Mouse (Mus musculus) limb, embryonic 14.5 days (tissue): Measurements from ENCODE around the gene Cdk19. TPM values are rescaled to one million over a fixed set of nuclear protein-coding genes. Genes with fewer than 3 reads are reported as not detected.
"Not testable (repeated sequence)": the region's sequence is repeated elsewhere in the genome, so short reads cannot be mapped to it uniquely, and the experiment has no call there.

ENCODE experiments used
- ATAC-seq: fragments of 200-750 bp; cut with Nextera tagmentation; 2 replicates; pipeline ENCODE4 v1.8.0; 2017; ENCODE audit warnings: low read depth, moderate number of reproducible peaks, moderate TSS enrichment; ENCODE audit not compliant: low FRiP score
- DNase-seq: peaks from one replicate; pipeline ENCODE4 v3.0.0-alpha.2; 2015; ENCODE audit warnings: low spot score
- H3K27ac ChIP-seq: fragments of 300-500 bp; sonication (generic); replicated peaks from 2 replicates; pipeline ENCODE4 v1.5.1; 2014; ENCODE audit warnings: low read depth, mild to moderate bottlenecking, low read length, moderate library complexity, mixed read lengths
- H3K27me3 ChIP-seq: fragments of 300-500 bp; sonication (generic); 2 replicates; pipeline ENCODE4 v1.6.1; 2014; ENCODE audit warnings: low read length, mixed read lengths; ENCODE audit not compliant: control insufficient read depth, insufficient read depth
- H3K36me3 ChIP-seq: fragments of 300-500 bp; sonication (generic); 2 replicates; pipeline ENCODE4 v1.6.1; 2014; ENCODE audit warnings: mild to moderate bottlenecking, low read length, moderate library complexity, mixed read lengths; ENCODE audit not compliant: control insufficient read depth, insufficient read depth
- H3K4me1 ChIP-seq: fragments of 300-500 bp; sonication (generic); 2 replicates; pipeline ENCODE4 v1.6.1; 2014; ENCODE audit warnings: antibody characterized with exemption, low read length, mixed read lengths; ENCODE audit not compliant: control insufficient read depth, insufficient read depth
- H3K4me2 ChIP-seq: fragments of 300-500 bp; sonication (generic); replicated peaks from 2 replicates; pipeline ENCODE4 v1.6.1; 2014; ENCODE audit warnings: low read depth, mild to moderate bottlenecking, low read length, moderate library complexity; ENCODE audit not compliant: severe bottlenecking
- H3K4me3 ChIP-seq: fragments of 300-500 bp; sonication (generic); replicated peaks from 2 replicates; pipeline ENCODE4 v1.5.1; 2014; ENCODE audit warnings: low read length
- H3K9ac ChIP-seq: fragments of 300-500 bp; sonication (generic); 2 replicates; pipeline ENCODE4 v1.6.1; 2014; ENCODE audit warnings: mild to moderate bottlenecking, low read depth, low read length, moderate library complexity; ENCODE audit not compliant: severe bottlenecking
- H3K9me3 ChIP-seq: fragments of 300-500 bp; sonication (generic); 2 replicates; pipeline ENCODE4 v1.6.1; 2016; ENCODE audit warnings: low read length; ENCODE audit not compliant: control insufficient read depth
- POLR2A ChIP-seq: fragments of 200-500 bp; IDR thresholded peaks from 2 replicates; pipeline ENCODE4 v1.8.0; 2012; ENCODE audit warnings: inconsistent platforms, mild to moderate bottlenecking, moderate library complexity, borderline replicate concordance; ENCODE audit not compliant: insufficient read depth, insufficient read length; ENCODE audit errors: extremely low read depth
- whole genome bisulfite sequencing: fragments of 180-500 bp; shearing (Covaris S2); extraction: QIAGEN DNeasy Blood & Tissue Kit; methylation state at CpG from one replicate; pipeline ENCODE4 v1.1.7; 2014; 5-methylcytosine and 5-hydroxymethylcytosine counted together
- polyA plus RNA-seq, 2 experiments: library from polyadenylated mRNA; depleted of rRNA in 1 of 2; stranded (reverse) in 1 of 2; unstranded in 1 of 2; fragments of >200 nt; fragmentation: Nextera tagmentation in 1 of 2; extraction: Ambion mirVana in 1 of 2; gene quantifications; 2 replicates each; pipeline versions ENCODE4 v1.2.1 to v1.2.3; 2012 to 2014

Cdk19 gene
- 13.5 and 15.6 TPM in 2 replicates for polyA plus RNA-seq (2012; rRNA removed)
- polyA plus RNA-seq (2014; fragmentation: Nextera tagmentation; extraction: Ambion mirVana): 12.2 and 14.4 TPM in 2 replicates

DNA sequence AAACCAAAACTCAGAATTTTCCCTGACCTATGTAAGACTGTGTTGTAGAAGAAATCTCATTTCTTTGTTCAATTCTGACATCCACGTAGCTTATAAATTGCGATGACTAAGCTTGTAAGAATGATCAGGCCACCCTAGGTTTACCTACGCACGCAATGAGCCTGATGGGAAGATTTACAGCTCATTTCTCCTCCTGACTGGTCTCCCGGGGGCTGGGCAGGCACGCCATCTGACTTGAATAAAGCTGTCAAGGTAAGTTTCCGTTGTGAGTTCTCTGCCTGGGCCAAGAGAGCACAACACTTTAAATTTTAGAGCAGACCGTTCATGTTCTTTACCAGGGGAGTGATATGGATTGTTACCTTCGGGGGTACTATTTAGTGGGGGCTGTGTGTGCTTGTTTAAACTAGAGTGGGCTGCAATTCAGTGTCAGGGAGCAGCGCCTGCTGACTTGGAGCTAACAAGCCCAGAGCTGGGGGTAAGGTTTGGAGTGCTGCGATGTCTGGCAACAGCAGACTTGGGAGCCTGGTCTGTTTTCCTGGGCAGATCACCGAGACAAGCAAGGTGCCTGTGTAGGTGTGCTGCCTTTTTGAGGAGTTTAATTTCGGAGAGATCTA, at the start of gene Cdk19:
Cdk19 (plus strand) TSS at position 214 of the 614 bp plus-strand sequence.
- no peak for TF ChIP-seq POLR2A
- no peaks in the 10 kb centered on the region for H3K36me3 ChIP-seq
- no peak within 1 kb of the TSS for H3K4me3 ChIP-seq
- 0 out of 2 replicates have a peak within 1 kb of the TSS, but pooled peaks have one; percentile 48 for H3K27ac ChIP-seq
- peak; percentile 37 for ATAC-seq
- peaks cover 4% of the 10 kb centered on the region; the same call in 1 of the 2 replicates for H3K4me1 ChIP-seq
- 9% methylated on average over 13 of the region's 13 CpGs for WGBS
- H3K4me2 ChIP-seq: 0 out of 2 replicates have a peak within 1 kb of the TSS, but pooled peaks have one; percentile 11
- peak; percentile 48 for DNase-seq
- H3K9ac ChIP-seq: peak within 1 kb of the TSS; percentile 4; the same call in 1 of the 2 replicates
- no peaks in the 10 kb centered on the region for H3K27me3 ChIP-seq
- no peaks in the 10 kb centered on the region for H3K9me3 ChIP-seq

DNA sequence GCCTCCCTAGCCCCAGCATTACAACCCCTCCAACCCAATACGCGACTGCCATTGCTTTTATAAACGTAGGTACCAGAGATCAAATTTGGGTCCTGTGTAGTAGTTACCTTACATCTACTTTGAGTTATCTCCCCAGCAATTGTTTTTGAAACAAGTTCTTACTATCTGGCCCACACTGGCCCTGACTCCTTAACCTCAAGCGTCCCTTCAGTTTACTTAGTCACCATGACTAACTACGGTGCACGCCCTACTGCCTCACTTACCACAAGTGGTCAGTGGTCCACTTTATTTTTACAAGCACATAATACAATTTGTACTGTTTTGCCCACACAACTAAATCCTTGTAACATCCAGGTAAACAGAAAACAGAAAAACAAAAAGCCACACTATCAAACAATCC, 46.7 kb upstream of the Cdk19 start:
- no peak for DNase-seq
- Histone ChIP-seq H3K27me3 (no peaks in the 10 kb centered on the region), H3K4me1 (no peaks in the 10 kb centered on the region), H3K4me3 (no peak overlapping the region), H3K9ac (no peak overlapping the region), H3K36me3 (peaks cover 38% of the 10 kb centered on the region), H3K27ac (no peak overlapping the region), H3K4me2 (no peak overlapping the region), H3K9me3 (no peaks in the 10 kb centered on the region)
- 94% methylated on average over 6 of the region's 6 CpGs for WGBS
- ATAC-seq: no peak
- TF ChIP-seq POLR2A: no peak

DNA sequence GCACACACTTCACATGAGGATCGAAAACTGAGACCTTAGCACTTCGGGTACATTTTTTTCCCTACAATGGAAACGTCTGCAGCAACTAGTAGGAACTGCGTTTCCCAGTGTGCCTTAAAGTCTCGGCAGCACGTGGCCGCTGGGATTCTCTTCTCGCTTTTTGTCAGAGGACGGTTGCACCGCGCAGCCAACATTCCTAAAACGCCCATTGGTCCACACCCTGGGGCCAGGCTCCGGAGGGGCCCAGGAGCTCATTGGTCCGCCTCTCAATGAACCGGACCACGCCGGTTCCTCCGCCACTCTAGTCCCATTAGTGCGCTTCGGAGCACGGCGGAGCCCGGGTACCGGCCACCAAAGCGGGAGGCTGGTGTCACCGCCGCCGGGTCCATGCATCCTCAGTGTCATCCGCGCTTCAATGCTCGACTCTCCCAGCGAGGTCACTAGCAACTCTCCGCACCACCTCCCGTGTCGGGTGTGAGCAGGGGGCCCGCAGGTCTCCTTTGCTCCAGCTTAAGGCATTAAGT, 38.7 kb upstream of the Cdk19 start:
- peak overlapping the region; percentile 93 for H3K9ac ChIP-seq
- DNase-seq: peak; percentile 91
- no peaks in the 10 kb centered on the region for H3K36me3 ChIP-seq
- peak; percentile 81 for ATAC-seq
- 0 out of 2 replicates have a peak, but pooled peaks have one; percentile 13 for TF ChIP-seq POLR2A
- peaks cover 13% of the 10 kb centered on the region for H3K4me1 ChIP-seq
- H3K27ac ChIP-seq: peak overlapping the region; percentile 90
- no peaks in the 10 kb centered on the region for H3K9me3 ChIP-seq
- no peaks in the 10 kb centered on the region for H3K27me3 ChIP-seq
- peak overlapping the region; percentile 95 for H3K4me3 ChIP-seq
- under 1% methylated on average over 34 of the region's 36 CpGs for WGBS
- H3K4me2 ChIP-seq: peak overlapping the region; percentile 68

DNA sequence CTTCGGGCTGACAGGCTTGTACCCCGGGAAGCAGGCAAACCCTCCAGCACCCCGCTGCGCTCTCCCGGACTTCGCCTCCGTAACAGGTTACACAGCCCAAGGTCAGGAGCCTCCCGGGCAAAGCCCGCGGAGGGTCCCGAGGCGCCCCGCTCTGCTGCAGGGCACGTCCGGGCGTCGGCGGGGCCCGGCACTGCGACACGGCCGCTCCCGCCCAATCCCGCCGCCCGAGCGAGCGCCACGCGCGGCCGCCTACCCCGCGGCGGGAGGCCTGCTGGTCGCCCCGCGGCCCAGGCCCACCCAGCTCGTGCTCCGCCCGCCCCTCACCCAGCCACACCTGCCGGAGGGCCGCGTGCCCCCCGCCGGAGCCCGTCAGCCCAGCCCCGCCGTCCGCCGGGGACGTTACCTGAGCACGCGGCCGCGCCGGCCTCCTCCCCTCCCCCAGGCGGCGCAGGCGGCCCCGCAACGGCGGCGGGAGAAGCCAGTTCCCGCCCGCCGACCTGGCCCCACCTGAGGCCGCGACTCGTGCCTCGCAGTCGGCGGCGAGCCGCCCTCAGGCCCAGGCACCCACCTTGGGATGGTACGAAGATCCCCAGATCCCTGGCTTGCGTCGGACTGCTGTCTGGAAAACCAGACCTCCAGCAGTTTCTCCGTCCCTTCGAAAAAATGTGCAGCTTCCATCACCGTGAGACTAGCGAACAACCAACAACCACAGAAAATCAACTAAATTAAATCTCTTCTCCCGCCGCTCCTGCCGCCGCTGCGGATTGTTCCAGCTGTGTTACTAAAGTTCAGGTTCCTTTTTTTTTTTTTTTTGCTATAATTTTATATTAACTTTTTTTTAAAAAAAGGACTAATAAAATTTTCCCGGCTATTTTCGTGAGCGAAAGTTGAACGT, 37.9 kb upstream of the Cdk19 start:
- TF ChIP-seq POLR2A: 0 out of 2 replicates have a peak, but pooled peaks have one; percentile 5
- peak; percentile 16; the same call in 1 of the 2 replicates for ATAC-seq
- peak overlapping the region; percentile 95 for H3K4me3 ChIP-seq
- H3K4me1 ChIP-seq: peaks cover 13% of the 10 kb centered on the region
- H3K27ac ChIP-seq: peak overlapping the region; percentile 90
- H3K9ac ChIP-seq: peak overlapping the region; percentile 93
- not testable (repeated sequence) for H3K9me3 ChIP-seq, H3K27me3 ChIP-seq, DNase-seq, H3K36me3 ChIP-seq
- WGBS: 2% methylated on average over 54 of the region's 91 CpGs
- peak overlapping the region; percentile 68 for H3K4me2 ChIP-seq
